15 mouse cellular contexts compared by ENCODE assay signal in genomic region chr11:102771916-102772714, GRCm38 (mm10). TPM values are rescaled to one million over a fixed set of nuclear protein-coding genes. Genes with fewer than 3 reads are reported as not detected.
DNase-seq lines count a peak whose midpoint lies in the region; ATAC-seq and TF ChIP-seq lines count a peak whose summit lies in the region.
"Had no signal": no experiment of that assay in that cellular context is flagged by ENCODE, and none has a peak within 500 bp of the region (broad histone marks: within the 10 kb centered on the region; RNA-seq: fewer than 3 reads in every experiment).

No protein-coding gene starts in this region.

- no peaks in the 10 kb centered on the region for H3K9me3 ChIP-seq in neural tube, embryonic 11.5 days (ENCODE audit: control insufficient read depth, low read length)
- H3K9me3 ChIP-seq in neural tube, embryonic 15.5 days (replicated peaks) = no peaks in the 10 kb centered on the region
- no peaks in the 10 kb centered on the region for H3K9me3 ChIP-seq in limb, embryonic 11.5 days (ENCODE audit: control insufficient read depth, low read length)
- no peaks in the 10 kb centered on the region for H3K9me3 ChIP-seq in midbrain, postnatal 0 days (ENCODE audit: low read length)
- H3K9me3 ChIP-seq: embryonic facial prominence, embryonic 15.5 days; forebrain, embryonic 15.5 days had no signal

- 31% methylated on average over 16 of the region's 16 CpGs for WGBS in neural tube, embryonic 11.5 days
- WGBS in neural tube, embryonic 15.5 days = 40% methylated on average over 16 of the region's 16 CpGs
- 39% methylated on average over 16 of the region's 16 CpGs for WGBS in limb, embryonic 11.5 days
- WGBS in midbrain, postnatal 0 days = 23% methylated on average over 16 of the region's 16 CpGs
- WGBS in thymus, adult 2 months = 86% methylated on average over 16 of the region's 16 CpGs

- no peak for TF ChIP-seq POLR2A in thymus, adult 2 months (IDR thresholded peaks at IDR 0.05; ENCODE audit: control insufficient read depth, extremely low read depth, insufficient read depth, low read length, poor library complexity)

- H3K4me1 ChIP-seq in neural tube, embryonic 11.5 days (ENCODE audit: control insufficient read depth, insufficient read depth, low read length) = peaks cover 35% of the 10 kb centered on the region
- peaks cover 55% of the 10 kb centered on the region for H3K4me1 ChIP-seq in neural tube, embryonic 15.5 days
- peaks cover 40% of the 10 kb centered on the region for H3K4me1 ChIP-seq in limb, embryonic 11.5 days (ENCODE audit: control insufficient read depth, insufficient read depth, low read length)
- peaks cover 5% of the 10 kb centered on the region; the same call in 1 of the 2 replicates for H3K4me1 ChIP-seq in midbrain, postnatal 0 days (ENCODE audit: insufficient read depth, low read length)
- peaks cover 9% of the 10 kb centered on the region for H3K4me1 ChIP-seq in thymus, adult 2 months (replicated peaks; ENCODE audit: control insufficient read depth, insufficient read depth, low read length)

- no peaks in the 10 kb centered on the region for H3K27me3 ChIP-seq in neural tube, embryonic 11.5 days (ENCODE audit: control insufficient read depth, insufficient read depth, low read length)
- H3K27me3 ChIP-seq in neural tube, embryonic 15.5 days (replicated peaks) = no peaks in the 10 kb centered on the region
- H3K27me3 ChIP-seq in limb, embryonic 11.5 days (ENCODE audit: control insufficient read depth, insufficient read depth, low read length) = no peaks in the 10 kb centered on the region
- no peaks in the 10 kb centered on the region for H3K27me3 ChIP-seq in midbrain, postnatal 0 days (ENCODE audit: insufficient read depth, low read length)
- H3K27me3 ChIP-seq in thymus, adult 2 months (ENCODE audit: control insufficient read depth, insufficient read depth, low read length) = no peaks in the 10 kb centered on the region; the same call in 1 of the 2 replicates
- H3K27me3 ChIP-seq: embryonic facial prominence, embryonic 15.5 days; forebrain, embryonic 15.5 days had no signal

- H3K4me3 ChIP-seq in neural tube, embryonic 11.5 days (ENCODE audit: low read depth, low read length) = no peak overlapping the region
- no peak overlapping the region for H3K4me3 ChIP-seq in neural tube, embryonic 15.5 days (replicated peaks)
- H3K4me3 ChIP-seq in limb, embryonic 11.5 days (ENCODE audit: low read depth, low read length) = no peak overlapping the region
- no peak overlapping the region for H3K4me3 ChIP-seq in midbrain, postnatal 0 days (ENCODE audit: low read depth, low read length)
- H3K4me3 ChIP-seq in thymus, adult 2 months (ENCODE audit: control insufficient read depth, insufficient read depth, low read length) = no peak overlapping the region
- H3K4me3 ChIP-seq: embryonic facial prominence, embryonic 15.5 days; forebrain, embryonic 15.5 days had no signal

- TF ChIP-seq CTCF in midbrain, postnatal 0 days (IDR thresholded peaks at IDR 0.05) = no peak
- TF ChIP-seq CTCF in thymus, adult 2 months (IDR thresholded peaks at IDR 0.05; ENCODE audit: borderline replicate concordance, control insufficient read depth, extremely low read depth, insufficient read depth, low read length, poor library complexity) = no peak

- no peaks in the 10 kb centered on the region for H3K36me3 ChIP-seq in neural tube, embryonic 11.5 days (ENCODE audit: control insufficient read depth, insufficient read depth, low read length)
- H3K36me3 ChIP-seq in neural tube, embryonic 15.5 days = peaks cover 12% of the 10 kb centered on the region
- H3K36me3 ChIP-seq in limb, embryonic 11.5 days (ENCODE audit: control insufficient read depth, insufficient read depth, low read length) = peaks cover 4% of the 10 kb centered on the region; the same call in 1 of the 2 replicates
- H3K36me3 ChIP-seq in midbrain, postnatal 0 days (ENCODE audit: insufficient read depth, low read length) = peaks cover 16% of the 10 kb centered on the region
- H3K36me3 ChIP-seq in thymus, adult 2 months (ENCODE audit: control insufficient read depth, insufficient read depth, low read length) = no peaks in the 10 kb centered on the region

- DNase-seq in cerebellum, adult 11 months = peak; percentile 42
- no peak for DNase-seq in neural tube, embryonic 11.5 days (ENCODE audit: low spot score)
- no peak for DNase-seq in limb, embryonic 11.5 days (ENCODE audit: low spot score)
- DNase-seq in midbrain, postnatal 0 days (ENCODE audit: low spot score) = no peak
- DNase-seq in urinary bladder, postnatal 10 days (ENCODE audit: low spot score) = no peak
- DNase-seq in thymus, adult 2 months = no peak
- DNase-seq: heart, postnatal 4 days; kidney, adult 2 months; lung, postnatal 14 days; right cerebral cortex, postnatal 14 days had no signal

- peak overlapping the region; percentile 22; the same call in 1 of the 2 replicates for H3K9ac ChIP-seq in neural tube, embryonic 11.5 days (ENCODE audit: low read length)
- H3K9ac ChIP-seq in neural tube, embryonic 15.5 days (replicated peaks) = no peak overlapping the region
- H3K9ac ChIP-seq in limb, embryonic 11.5 days (ENCODE audit: low read length) = no peak overlapping the region
- 0 out of 2 replicates have a peak overlapping the region, but pooled peaks have one; percentile 36 for H3K9ac ChIP-seq in midbrain, postnatal 0 days (replicated peaks; ENCODE audit: low read length, poor library complexity, severe bottlenecking)
- H3K9ac ChIP-seq: embryonic facial prominence, embryonic 15.5 days; forebrain, embryonic 15.5 days; liver, embryonic 14.5 days had no signal

- no peak overlapping the region for H3K27ac ChIP-seq in neural tube, embryonic 11.5 days (ENCODE audit: low read depth, low read length)
- no peak overlapping the region for H3K27ac ChIP-seq in neural tube, embryonic 15.5 days (replicated peaks)
- no peak overlapping the region for H3K27ac ChIP-seq in limb, embryonic 11.5 days (replicated peaks; ENCODE audit: low read depth, low read length)
- H3K27ac ChIP-seq in midbrain, postnatal 0 days (ENCODE audit: low read depth, low read length) = no peak overlapping the region
- no peak overlapping the region for H3K27ac ChIP-seq in thymus, adult 2 months (ENCODE audit: control insufficient read depth, insufficient read depth, low read length)
- H3K27ac ChIP-seq: embryonic facial prominence, embryonic 15.5 days; forebrain, embryonic 15.5 days; liver, embryonic 14.5 days had no signal

- H3K4me2 ChIP-seq in neural tube, embryonic 11.5 days (ENCODE audit: low read depth) = no peak overlapping the region
- no peak overlapping the region for H3K4me2 ChIP-seq in neural tube, embryonic 15.5 days
- peak overlapping the region; percentile 17; the same call in 1 of the 2 replicates for H3K4me2 ChIP-seq in limb, embryonic 11.5 days (ENCODE audit: low read depth, severe bottlenecking)
- H3K4me2 ChIP-seq in midbrain, postnatal 0 days (ENCODE audit: low read depth, low read length, poor library complexity, severe bottlenecking) = no peak overlapping the region
- H3K4me2 ChIP-seq: embryonic facial prominence, embryonic 15.5 days; forebrain, embryonic 15.5 days had no signal

- no peak for ATAC-seq in cerebellum, adult (ENCODE audit: insufficient number of reproducible peaks, low FRiP score, low TSS enrichment)
- no peak for ATAC-seq in neural tube, embryonic 11.5 days (ENCODE audit: insufficient read depth, low FRiP score, low TSS enrichment)
- no peak for ATAC-seq in neural tube, embryonic 15.5 days (ENCODE audit: low FRiP score)
- ATAC-seq in limb, embryonic 11.5 days (ENCODE audit: insufficient number of reproducible peaks, low FRiP score, low TSS enrichment, low read depth) = no peak
- ATAC-seq in midbrain, postnatal 0 days (ENCODE audit: low FRiP score) = no peak
- ATAC-seq: forebrain, embryonic 15.5 days had no signal

RNA-seq across cellular contexts. Expression of gene Adam11, which starts 10.9 kb away (rescaled TPM):
- polyA plus RNA-seq in neural tube, embryonic 11.5 days (2014; fragmentation: Nextera tagmentation; extraction: Ambion mirVana) = 21.7 and 23.2 TPM in 2 replicates
- polyA plus RNA-seq in neural tube, embryonic 15.5 days (2015; fragmentation: Nextera tagmentation; extraction: Ambion mirVana) = 28.3 and 34.0 TPM in 2 replicates
- polyA plus RNA-seq in limb, embryonic 11.5 days (2014; fragmentation: Nextera tagmentation; extraction: Ambion mirVana) = 14.2 and 15.4 TPM in 2 replicates
- 43.8 and 46.9 TPM in 2 replicates for total RNA-seq in midbrain, postnatal 0 days (2014; rRNA removed)
- 21.5 and 22.3 TPM in 2 replicates for polyA plus RNA-seq in midbrain, postnatal 0 days (2015; fragmentation: Nextera tagmentation; extraction: Ambion mirVana)
- 30.2 and 51.6 TPM in 2 replicates for polyA plus RNA-seq in thymus, adult 2 months (2012; rRNA removed)

RNA-seq across cellular contexts. Expression of gene Gjc1, which starts 47.4 kb away (rescaled TPM):
- polyA plus RNA-seq in neural tube, embryonic 11.5 days (2014; fragmentation: Nextera tagmentation; extraction: Ambion mirVana) = 78.5 and 80.3 TPM in 2 replicates
- 31.9 and 32.8 TPM in 2 replicates for polyA plus RNA-seq in neural tube, embryonic 15.5 days (2015; fragmentation: Nextera tagmentation; extraction: Ambion mirVana)
- 105 and 106 TPM in 2 replicates for polyA plus RNA-seq in limb, embryonic 11.5 days (2014; fragmentation: Nextera tagmentation; extraction: Ambion mirVana)
- 18.1 and 18.8 TPM in 2 replicates for total RNA-seq in midbrain, postnatal 0 days (2014; rRNA removed)
- polyA plus RNA-seq in midbrain, postnatal 0 days (2015; fragmentation: Nextera tagmentation; extraction: Ambion mirVana) = 14.8 and 17.8 TPM in 2 replicates
- 1.4 and 1.7 TPM in 2 replicates for polyA plus RNA-seq in thymus, adult 2 months (2012; rRNA removed)

Comparison
In these comparisons a context has a peak if more than half of its experiments do, and no peak if none do; other contexts are left out.
1. H3K9ac ChIP-seq: peak in neural tube, embryonic 11.5 days (single experiment) and midbrain, postnatal 0 days (single experiment); none in neural tube, embryonic 15.5 days (single experiment) and limb, embryonic 11.5 days (single experiment).